Mouse (Mus musculus) layer of hippocampus, postnatal 25 days (tissue): ENCODE data around the gene Hnrnph2. TPM values are rescaled to one million over a fixed set of nuclear protein-coding genes. Genes with fewer than 3 reads are reported as not detected.

Source experiments
- DNase-seq, 2 experiments: peaks; one replicate each; pipeline ENCODE4 v3.0.0; 2022; ENCODE audit warnings: mixed read lengths in 2 of 2, low spot score in 1 of 2; ENCODE audit errors: extremely low spot score in 1 of 2
- total RNA-seq, 2 experiments: library from RNA; stranded (reverse); gene quantifications; 2 replicates each; pipeline ENCODE4 v1.2.3; 2021

Hnrnph2 gene
- total RNA-seq, 2 experiments from 2014 or later = 155 to 158 TPM

DNA sequence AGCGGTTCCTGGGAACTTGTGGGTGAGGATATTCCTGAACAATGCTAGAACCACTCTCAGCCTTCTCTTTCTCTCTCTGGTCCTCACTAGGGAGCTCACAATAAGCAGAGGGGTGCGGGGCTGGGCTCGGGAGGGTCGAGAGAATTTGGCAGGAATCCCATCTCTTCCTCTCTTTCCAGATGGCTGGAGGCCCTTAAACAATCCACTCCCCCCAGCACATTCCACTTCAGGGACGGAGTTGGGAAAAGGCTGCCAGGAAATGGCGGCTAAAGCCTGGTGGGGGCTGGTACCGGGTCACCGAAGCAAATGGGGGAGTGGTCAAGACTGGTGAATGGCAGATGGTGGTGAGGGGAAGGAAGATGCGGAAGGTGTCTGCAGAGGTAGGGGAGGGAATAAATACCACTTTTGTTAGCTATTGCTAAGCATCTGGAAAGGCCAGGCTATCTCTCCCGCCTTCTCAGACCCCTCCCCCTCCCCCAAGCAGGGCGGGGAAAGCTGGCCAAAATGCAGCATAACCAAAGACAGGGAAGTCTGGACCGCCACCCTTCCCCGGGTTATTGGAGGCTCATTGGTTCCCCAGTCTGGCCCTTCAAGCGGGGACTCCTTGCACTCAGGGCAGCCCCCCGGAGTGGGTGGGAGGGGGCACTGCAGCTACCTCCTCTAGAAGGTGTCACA, 11.4 kb downstream of the Hnrnph2 start:
- DNase-seq = peak in 1 of 2 experiments; percentile 22

DNA sequence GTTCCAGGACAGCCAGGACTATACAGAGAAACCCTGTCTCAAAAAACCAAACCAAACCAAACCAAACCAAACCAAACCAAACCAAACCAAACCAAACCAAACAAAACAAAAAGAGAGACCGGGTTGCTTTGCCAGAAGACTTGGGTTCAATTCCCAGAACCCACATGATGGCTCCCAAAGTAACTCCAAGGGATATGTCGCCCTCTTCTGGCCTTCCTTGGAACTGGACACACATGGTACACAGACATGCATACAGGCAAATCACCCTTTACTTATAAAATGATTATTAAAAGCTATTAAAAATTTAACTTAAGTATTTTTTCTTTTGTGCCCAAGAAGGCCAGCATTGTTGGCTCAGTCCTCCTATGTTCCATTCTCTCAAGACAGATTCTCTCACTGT, 13.3 kb downstream of the Hnrnph2 start:
- no peak for DNase-seq

DNA sequence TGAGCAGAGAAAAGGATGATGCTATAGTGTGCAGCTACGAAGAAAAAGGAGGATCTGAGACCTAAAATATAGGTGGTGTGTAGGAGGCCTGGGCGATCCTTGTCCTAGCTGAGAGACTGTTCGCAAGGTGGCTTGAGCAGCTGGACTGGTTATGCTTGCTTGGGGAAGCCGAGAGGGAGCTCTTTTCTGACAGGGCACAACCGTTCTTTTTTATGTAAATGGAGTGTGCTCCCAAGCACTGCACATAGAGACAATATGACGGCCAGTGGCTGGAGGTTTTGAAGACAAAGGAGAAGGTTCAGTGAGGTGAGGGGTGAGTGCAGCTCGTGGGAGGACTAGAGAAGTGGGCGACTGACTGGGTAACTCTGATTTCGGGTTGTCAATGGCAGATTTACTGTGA, 18.7 kb downstream of the Hnrnph2 start:
- DNase-seq = no peak

DNA sequence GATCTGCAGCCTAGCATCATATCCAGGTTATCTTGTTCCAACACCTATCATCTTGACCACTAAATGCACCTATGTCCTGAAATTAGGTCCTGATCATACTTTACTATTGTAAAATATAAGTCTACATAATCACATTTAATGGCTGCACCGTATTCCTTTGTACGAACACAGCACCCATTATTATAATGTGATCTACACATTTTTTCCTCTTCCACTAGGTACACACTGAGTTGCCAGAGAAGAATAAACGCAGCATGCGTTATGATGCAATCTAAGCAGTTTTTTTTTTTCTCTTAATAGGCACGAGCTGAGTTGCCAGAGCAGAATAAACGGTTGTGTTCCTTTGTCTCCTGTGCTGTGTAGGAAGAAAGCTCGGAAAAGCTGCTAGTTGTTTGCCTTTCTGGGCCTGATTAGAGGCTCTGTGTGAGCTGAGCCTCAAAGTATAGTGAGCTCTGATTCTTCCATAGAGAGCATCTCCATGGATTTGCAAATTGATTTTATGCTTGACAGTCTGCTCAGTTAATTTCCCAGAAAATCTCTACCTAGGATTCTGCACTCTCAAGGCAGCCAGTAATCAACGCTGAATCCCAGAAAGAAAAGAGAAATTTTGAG, 19.4 kb downstream of the Hnrnph2 start:
- DNase-seq = no peak

DNA sequence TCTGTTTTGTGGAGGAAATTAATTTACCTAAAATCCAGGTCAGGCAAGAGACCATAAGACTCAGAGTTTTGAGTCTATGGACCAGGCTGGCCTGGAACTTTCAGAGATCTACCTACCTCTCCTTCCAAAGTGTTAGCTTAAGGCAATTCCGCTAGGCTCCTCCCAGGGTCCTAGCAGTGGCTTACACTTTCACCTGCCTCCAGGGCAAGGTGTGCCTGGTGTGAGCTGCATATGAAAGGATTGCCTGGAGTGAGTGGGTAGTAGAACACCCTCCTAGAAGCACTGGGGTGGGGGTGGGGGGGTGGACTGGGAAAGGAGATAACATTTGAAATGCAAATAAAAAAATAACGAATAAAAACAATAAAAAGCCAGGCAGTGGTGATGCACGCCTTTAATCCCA, 20.7 kb downstream of the Hnrnph2 start:
- no peak for DNase-seq

DNA sequence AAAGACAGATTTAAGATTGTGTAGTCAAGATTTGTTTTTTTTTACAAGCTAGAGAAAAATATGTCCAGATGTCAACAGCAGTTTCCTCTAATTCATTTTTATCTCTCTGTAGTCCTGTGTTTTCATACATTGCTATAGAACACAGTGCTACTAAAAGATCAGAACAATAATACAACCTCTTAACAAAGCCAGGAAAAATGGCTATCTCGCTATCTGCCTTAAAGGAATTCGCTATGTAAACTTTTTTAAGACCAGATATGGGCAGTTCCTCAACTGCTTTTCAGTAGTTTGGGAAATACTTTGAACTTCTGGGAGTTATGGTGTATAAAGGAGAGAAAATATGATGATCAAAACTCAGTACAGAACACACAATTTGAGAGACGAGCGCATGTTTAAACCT, 22.4 kb downstream of the Hnrnph2 start:
- no peak for DNase-seq

DNA sequence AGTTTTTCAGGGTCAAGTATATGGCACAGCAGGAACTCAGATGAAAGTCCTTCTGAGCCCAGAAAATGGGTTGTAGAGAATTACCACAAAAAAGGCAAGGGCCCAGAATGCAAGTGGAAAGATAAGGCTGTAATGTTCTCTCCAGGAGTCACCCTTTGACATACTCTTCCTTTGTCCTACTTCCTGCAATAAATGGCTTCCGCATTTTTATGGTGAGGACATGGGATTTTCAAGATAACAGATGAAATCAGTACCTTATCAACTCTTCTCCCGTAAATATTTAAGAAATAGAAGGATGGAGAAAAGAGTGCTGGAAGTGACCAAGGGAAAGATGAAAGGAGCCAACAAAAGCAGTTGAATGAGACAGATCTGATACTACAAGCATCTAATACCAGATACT, 27.2 kb downstream of the Hnrnph2 start:
- no peak for DNase-seq

DNA sequence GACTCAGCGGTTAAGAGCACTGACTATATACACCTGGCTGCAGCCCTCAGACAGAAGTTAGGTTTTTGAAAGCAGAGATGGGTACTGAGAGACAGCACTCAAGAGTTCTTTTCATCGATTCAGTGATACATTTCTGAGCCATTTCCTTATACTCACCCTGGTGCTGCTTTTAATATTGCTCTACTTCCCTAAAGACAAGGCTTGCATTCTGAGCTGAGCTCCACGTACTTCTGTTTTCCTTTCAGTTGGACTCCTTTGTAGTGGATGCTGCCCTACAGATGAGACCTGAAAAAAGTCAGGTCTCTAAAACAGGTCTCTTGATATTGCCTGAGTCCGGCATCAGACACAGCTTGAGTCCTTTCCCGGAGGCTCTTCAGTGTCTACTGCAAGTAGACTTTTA, 31.7 kb downstream of the Hnrnph2 start:
- DNase-seq = no peak

DNA sequence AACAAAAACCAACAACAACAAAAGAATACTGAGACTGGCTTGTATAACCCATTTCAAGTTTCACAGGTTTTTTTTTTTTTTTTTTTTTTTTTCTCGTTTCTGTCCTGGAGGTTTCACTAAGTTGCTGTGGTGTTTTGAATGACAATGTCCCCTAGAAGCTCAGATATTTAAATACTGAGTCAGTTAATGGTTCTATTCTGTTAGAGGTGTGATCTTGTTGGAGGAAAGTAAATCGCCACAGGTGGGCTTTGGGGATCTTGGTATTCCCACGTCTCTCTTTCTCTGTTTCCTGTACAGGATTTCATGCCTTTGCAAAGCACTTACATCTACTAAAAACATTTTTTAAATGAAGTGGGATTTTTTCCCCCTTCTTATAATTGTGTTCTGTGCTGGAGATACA, 34.1 kb downstream of the Hnrnph2 start:
- no peak for DNase-seq

GRCm38 (mm10) chrX:134635860-134636259, 34.9 kb downstream of the Hnrnph2 start:
- no peak for DNase-seq

- DNase-seq = no peak
Observed at GRCm38 (mm10) chrX:134641000-134641760, 40.2 kb downstream of the Hnrnph2 start.

GRCm38 (mm10) chrX:134646338-134646737, 45.4 kb downstream of the Hnrnph2 start:
- no peak for DNase-seq

- DNase-seq = no peak
Observed at GRCm38 (mm10) chrX:134647421-134647820, 46.4 kb downstream of the Hnrnph2 start.

- peak; percentile 44 to 87 for DNase-seq
Observed at GRCm38 (mm10) chrX:134648031-134648692, 47.2 kb downstream of the Hnrnph2 start.

- DNase-seq = no peak
Observed at GRCm38 (mm10) chrX:134652061-134652460, 51.1 kb downstream of the Hnrnph2 start.

Other genes with a start within 250 kb of the Hnrnph2 start
- 10 to 100 TPM; 39.3 to 48.3 TPM for gene Drp2, start 196.6 kb upstream of the Hnrnph2 start, total RNA-seq
- under 1 TPM in 1 of 2 experiments, not detected in 1; 0.54 TPM for gene Taf7l, start 124.7 kb upstream of the Hnrnph2 start, total RNA-seq
- gene Timm8a1, start 59.3 kb upstream of the Hnrnph2 start, total RNA-seq = 10 to 100 TPM; 19.8 to 21.3 TPM
- gene Btk, start 17.6 kb upstream of the Hnrnph2 start, total RNA-seq = under 1 TPM; 0.87 to 0.91 TPM
- 100 to 1,000 TPM; 125 to 148 TPM for gene Rpl36a, start 15.5 kb upstream of the Hnrnph2 start, total RNA-seq
- 1 to 10 TPM; 7.3 to 8.5 TPM for gene Gla, start 54 bp upstream of the Hnrnph2 start, total RNA-seq
- 10 to 100 TPM; 33.4 to 38.1 TPM for gene Armcx4, start 85.3 kb downstream of the Hnrnph2 start, total RNA-seq
- 10 to 100 TPM; 50.8 to 59.2 TPM for gene Armcx1, start 116.8 kb downstream of the Hnrnph2 start, total RNA-seq
- gene Armcx6, start 150.2 kb downstream of the Hnrnph2 start, total RNA-seq = 1 to 10 TPM; 6.1 to 6.5 TPM
- gene Armcx3, start 155.4 kb downstream of the Hnrnph2 start, total RNA-seq = 10 to 100 TPM; 78.1 to 85.7 TPM
- 10 to 100 TPM; 78.5 to 80.1 TPM for gene Armcx2, start 208.0 kb downstream of the Hnrnph2 start, total RNA-seq